Mouse (Mus musculus) brain, embryonic 14.5 days (tissue): ENCODE data around the gene Zscan22. TPM values are rescaled to one million over a fixed set of nuclear protein-coding genes. Genes with fewer than 3 reads are reported as not detected.
"Not testable (repeated sequence)": the region's sequence is repeated elsewhere in the genome, so short reads cannot be mapped to it uniquely, and the experiment has no call there.

Experiments
- DNase-seq: peaks from one replicate; pipeline ENCODE4 v3.0.0-alpha.2; 2011; ENCODE audit warnings: low read depth
- CTCF ChIP-seq: fragments of 200-500 bp; IDR thresholded peaks from 2 replicates; pipeline ENCODE4 v1.5.1; 2012; ENCODE audit warnings: inconsistent platforms, mild to moderate bottlenecking, moderate library complexity, borderline replicate concordance; ENCODE audit not compliant: insufficient read depth, insufficient read length; ENCODE audit errors: extremely low read depth
- POLR2A ChIP-seq: fragments of 200-500 bp; IDR thresholded peaks from 2 replicates; pipeline ENCODE4 v1.6.1; 2012; ENCODE audit warnings: mild to moderate bottlenecking, inconsistent platforms, borderline replicate concordance; ENCODE audit not compliant: poor library complexity, insufficient read depth, insufficient read length, severe bottlenecking; ENCODE audit errors: extremely low read depth
- polyA plus RNA-seq: library from polyadenylated mRNA; depleted of rRNA; stranded (reverse); fragments of >200 nt; gene quantifications from 2 replicates; pipeline ENCODE4 v1.2.3, GENCODE M21; 2012; rRNA removed

Zscan22 gene
- polyA plus RNA-seq: 14.2 and 17.8 TPM in 2 replicates

GRCm38 (mm10) chr7:12897655-12898410 lies at the start of gene Zscan22:
Zscan22 (plus strand) TSS chr7:12897815.
- DNase-seq: peak; percentile 98
- TF ChIP-seq CTCF (no peak), POLR2A (0 out of 2 replicates have a peak, but pooled peaks have one; percentile 8)

- no peak for TF ChIP-seq POLR2A
- TF ChIP-seq CTCF: no peak
- peak; percentile 45 for DNase-seq
Measured at GRCm38 (mm10) chr7:12874301-12874700, 23.3 kb upstream of the Zscan22 start.

- no peak for DNase-seq
- TF ChIP-seq POLR2A (no peak), CTCF (no peak)
Measured at GRCm38 (mm10) chr7:12880036-12880435, 17.6 kb upstream of the Zscan22 start.

GRCm38 (mm10) chr7:12880497-12880896 lies 17.1 kb upstream of the Zscan22 start:
- not testable (repeated sequence) for DNase-seq

DNA sequence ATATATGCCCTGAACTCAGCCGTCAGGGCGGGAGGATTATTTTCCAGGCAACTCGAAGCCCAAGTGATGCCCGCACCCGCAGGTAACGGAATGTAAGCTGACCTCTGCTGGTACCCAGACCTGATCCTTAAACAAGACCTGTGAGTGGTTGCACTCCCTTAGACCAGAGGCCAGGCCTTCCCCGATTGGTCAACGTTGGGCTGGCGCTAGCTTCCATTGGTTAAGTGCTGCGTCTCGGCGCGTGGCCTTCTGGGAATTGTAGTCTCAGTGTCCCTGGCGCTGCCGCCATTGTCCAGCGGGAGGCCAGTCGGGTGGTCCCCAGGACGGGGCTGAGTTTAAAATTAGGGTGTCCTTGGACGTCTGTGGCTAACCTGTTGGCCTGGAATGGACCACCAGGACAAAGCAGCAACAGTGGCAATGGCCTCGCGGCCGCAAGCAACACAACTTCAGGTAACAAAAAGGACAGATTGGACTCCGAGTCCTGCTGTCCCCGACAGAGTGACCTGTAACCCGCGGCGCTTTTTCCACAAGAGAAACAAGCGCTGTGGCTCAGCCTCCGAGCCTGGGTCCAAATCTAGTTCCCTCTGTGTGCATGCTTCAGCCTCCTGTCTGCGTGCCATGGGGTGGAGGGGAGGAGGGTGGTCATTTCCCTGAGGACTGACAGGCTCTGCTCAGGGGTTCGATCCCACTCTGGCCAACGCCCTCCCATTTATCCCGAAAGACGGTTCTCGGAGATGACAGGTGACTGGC lies 16.5 kb upstream of the Zscan22 start, which contains the start of gene Zfp128:
Zfp128 (plus strand) TSS at position 267 of the 750 bp plus-strand sequence.
- DNase-seq: peak; percentile 98
- TF ChIP-seq CTCF: no peak
- peak; percentile 77; the same call in 1 of the 2 replicates for TF ChIP-seq POLR2A

DNA sequence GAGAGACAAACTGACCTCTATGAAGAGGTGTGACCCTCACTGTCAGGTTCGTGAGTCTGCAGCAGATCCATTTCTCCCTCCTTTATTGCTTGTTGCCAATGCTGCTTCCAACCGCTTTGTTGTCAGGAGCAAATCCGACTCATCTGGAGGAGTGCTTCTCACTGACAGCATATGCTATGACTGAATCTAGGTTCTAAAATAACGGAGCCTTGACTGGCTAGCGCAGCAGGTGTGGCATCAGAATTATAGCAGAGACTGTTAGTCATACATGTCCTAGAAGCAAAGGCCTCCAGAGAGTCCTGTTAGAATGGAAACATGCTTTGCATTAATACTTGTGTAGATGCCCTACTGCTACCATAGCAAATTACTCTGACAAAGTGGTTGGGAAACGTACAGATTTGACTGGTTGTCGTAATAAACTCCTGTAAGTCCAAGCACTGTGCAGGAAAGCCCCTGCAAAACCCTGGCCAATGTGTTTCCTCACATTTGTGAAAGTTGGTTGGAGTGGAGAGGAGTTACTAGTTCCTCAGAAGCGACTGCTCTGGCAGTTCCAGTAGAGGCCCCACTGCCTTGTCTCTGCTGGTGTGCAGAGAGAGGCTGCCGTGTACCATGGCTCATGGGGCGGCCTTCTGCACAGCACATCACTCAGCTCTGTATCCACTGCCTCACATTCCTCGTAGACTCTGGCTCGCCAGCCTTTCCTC lies 10.9 kb upstream of the Zscan22 start:
- DNase-seq: no peak
- TF ChIP-seq CTCF (no peak), POLR2A (no peak)

DNA sequence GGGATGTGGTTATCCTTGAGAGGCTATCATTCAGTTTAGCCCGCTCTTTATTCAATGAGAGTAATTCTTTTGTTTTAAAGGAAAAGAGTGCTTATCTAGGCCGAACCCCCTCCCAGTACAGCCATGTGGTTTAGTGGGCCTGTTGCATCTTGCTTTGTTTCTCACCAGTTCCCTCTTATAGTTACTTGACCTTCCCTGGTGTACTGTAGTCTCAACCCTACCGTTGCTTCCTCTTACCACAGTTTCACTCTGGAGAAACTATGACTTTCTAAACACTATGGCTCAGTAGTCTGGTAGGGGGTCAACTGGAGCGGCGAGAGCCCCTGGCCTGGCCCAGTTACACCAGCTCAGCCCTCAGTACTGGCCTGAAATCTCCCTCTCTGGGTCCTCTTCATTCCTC lies 10.0 kb upstream of the Zscan22 start:
- TF ChIP-seq POLR2A: no peak
- TF ChIP-seq CTCF: no peak
- DNase-seq: no peak

GRCm38 (mm10) chr7:12890928-12891327 lies 6.7 kb upstream of the Zscan22 start:
- DNase-seq: no peak
- no peak for TF ChIP-seq CTCF
- TF ChIP-seq POLR2A: no peak

- DNase-seq: no peak
- TF ChIP-seq POLR2A (no peak), CTCF (no peak)
Measured at GRCm38 (mm10) chr7:12891334-12891733, 6.3 kb upstream of the Zscan22 start.

DNA sequence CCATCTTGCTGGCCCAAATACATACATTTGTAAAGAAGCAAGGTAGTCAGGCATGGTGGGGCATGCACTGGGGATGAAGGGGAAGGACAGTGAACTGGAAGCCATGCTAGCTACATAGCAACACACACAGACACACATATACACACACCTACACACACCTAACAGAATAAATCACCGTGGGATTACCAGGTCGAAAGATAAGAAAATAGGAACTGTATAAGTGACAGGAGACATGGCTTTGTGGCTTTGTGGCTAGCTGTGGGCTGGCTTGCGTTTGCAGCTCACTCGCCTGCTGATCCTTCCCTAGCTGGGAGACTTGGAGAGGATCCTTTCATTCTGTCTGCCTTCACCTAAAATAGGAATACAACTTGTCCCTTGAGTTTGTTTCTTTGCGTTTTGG lies 3.9 kb downstream of the Zscan22 start:
- TF ChIP-seq POLR2A (no peak), CTCF (no peak)
- no peak for DNase-seq

- DNase-seq: no peak
- TF ChIP-seq POLR2A: no peak
- no peak for TF ChIP-seq CTCF
Measured at GRCm38 (mm10) chr7:12903623-12904022, 6.0 kb downstream of the Zscan22 start.

GRCm38 (mm10) chr7:12905146-12905545 lies 7.5 kb downstream of the Zscan22 start:
- TF ChIP-seq POLR2A (no peak), CTCF (no peak)
- no peak for DNase-seq
